Mouse (Mus musculus) CH12.LX (cell line): ENCODE results near the gene 4930415L06Rik. TPM values are rescaled to one million over a fixed set of nuclear protein-coding genes. Genes with fewer than 3 reads are reported as not detected.

Source experiments
- DNase-seq: peaks from one replicate; pipeline ENCODE4 v3.0.0-alpha.2; 2013; ENCODE audit errors: extremely low read depth
- H3K27ac ChIP-seq: 2 replicates; pipeline ENCODE4 v1.5.1; 2012; ENCODE audit warnings: low read depth, mild to moderate bottlenecking, control low read depth, moderate library complexity; ENCODE audit not compliant: insufficient read depth
- H3K27me3 ChIP-seq: replicated peaks from 2 replicates; pipeline ENCODE3; 2012; ENCODE audit warnings: inconsistent platforms
- H3K36me3 ChIP-seq, 2 experiments: replicated peaks in 1 of 2; 2 replicates each; pipeline versions ENCODE3 to v1.6.1; 2012; ENCODE audit warnings: inconsistent platforms in 1 of 2, low read length in 1 of 2, mild to moderate bottlenecking in 1 of 2, mixed read lengths in 1 of 2, moderate library complexity in 1 of 2; ENCODE audit not compliant: control insufficient read depth in 1 of 2, insufficient read depth in 1 of 2
- H3K4me1 ChIP-seq, 2 experiments: 2 replicates each; pipeline ENCODE4 v1.6.1; 2012; ENCODE audit warnings: inconsistent platforms in 1 of 2, moderate library complexity in 1 of 2; ENCODE audit not compliant: insufficient read depth in 2 of 2, control insufficient read depth in 1 of 2
- H3K4me2 ChIP-seq: 2 replicates; pipeline ENCODE4 v1.6.1; 2012; ENCODE audit warnings: low read depth, mild to moderate bottlenecking, control low read depth; ENCODE audit not compliant: poor library complexity, insufficient read depth, severe bottlenecking
- H3K4me3 ChIP-seq, 3 experiments: fragments of 150-350 bp in 1 of 3; sonication (generic) in 1 of 3; replicated peaks in 1 of 3; 2 replicates each; pipeline versions ENCODE3 to v1.5.1; 2011 to 2012; ENCODE audit warnings: low read depth in 2 of 3, low read length in 2 of 3, mild to moderate bottlenecking in 2 of 3, moderate library complexity in 2 of 3, control low read depth in 1 of 3, improper control_type of control experiment in 1 of 3, inconsistent platforms in 1 of 3, mixed read lengths in 1 of 3; ENCODE audit not compliant: poor library complexity in 1 of 3
- H3K79me2 ChIP-seq: replicated peaks from 2 replicates; pipeline ENCODE4 v1.6.1; 2012; ENCODE audit warnings: mild to moderate bottlenecking, moderate library complexity; ENCODE audit not compliant: control insufficient read depth, poor library complexity, insufficient read depth, severe bottlenecking; ENCODE audit errors: extremely low read depth
- H3K9ac ChIP-seq: 2 replicates; pipeline ENCODE4 v1.6.1; 2012; ENCODE audit warnings: low read depth, mild to moderate bottlenecking, control low read depth, moderate library complexity; ENCODE audit not compliant: insufficient read depth
- H3K9me3 ChIP-seq: replicated peaks from 2 replicates; pipeline ENCODE3; 2012; ENCODE audit warnings: low read length, inconsistent platforms, mixed read lengths
- CHD2 ChIP-seq: IDR thresholded peaks from 2 replicates; pipeline ENCODE4 v1.6.1; 2011; ENCODE audit warnings: low read length, improper control_type of control experiment
- E2F4 ChIP-seq: IDR thresholded peaks from 2 replicates; pipeline ENCODE4 v1.6.1; 2011; ENCODE audit warnings: low read depth, low read length, improper control_type of control experiment; ENCODE audit not compliant: insufficient replicate concordance
- ELF1 ChIP-seq: IDR thresholded peaks from 2 replicates; pipeline ENCODE4 v1.6.1; 2014; ENCODE audit warnings: low read depth, mild to moderate bottlenecking, inconsistent platforms, low read length, improper control_type of control experiment
- ETS1 ChIP-seq: conservative IDR thresholded peaks from 2 replicates; pipeline ENCODE4 v1.6.1; 2012; ENCODE audit warnings: low read depth, mild to moderate bottlenecking, inconsistent platforms, low read length, improper control_type of control experiment, moderate library complexity
- GABPA ChIP-seq: IDR thresholded peaks from 2 replicates; pipeline ENCODE4 v1.6.1; 2012; ENCODE audit warnings: low read depth, low read length, improper control_type of control experiment, inconsistent platforms; ENCODE audit not compliant: insufficient replicate concordance
- MAFK ChIP-seq: IDR thresholded peaks from 2 replicates; pipeline ENCODE4 v1.6.1; 2011; ENCODE audit warnings: low read length, improper control_type of control experiment; ENCODE audit not compliant: insufficient replicate concordance
- MEF2A ChIP-seq: IDR thresholded peaks from 2 replicates; pipeline ENCODE4 v1.6.1; 2014; ENCODE audit warnings: low read depth, mild to moderate bottlenecking, inconsistent platforms, low read length, improper control_type of control experiment, borderline replicate concordance
- MXI1 ChIP-seq: IDR thresholded peaks from 2 replicates; pipeline ENCODE4 v1.6.1; 2011; ENCODE audit warnings: mild to moderate bottlenecking, low read depth, low read length, improper control_type of control experiment
- MYC ChIP-seq: IDR thresholded peaks from 2 replicates; pipeline ENCODE4 v1.6.1; 2011; ENCODE audit warnings: low read depth, mild to moderate bottlenecking, improper control_type of control experiment, low read length
- NELFE ChIP-seq: IDR thresholded peaks from 2 replicates; pipeline ENCODE4 v1.6.1; 2011; ENCODE audit warnings: low read depth, low read length, improper control_type of control experiment
- NRF1 ChIP-seq: IDR thresholded peaks from 2 replicates; pipeline ENCODE4 v1.6.1; 2014; ENCODE audit warnings: low read depth, mild to moderate bottlenecking, inconsistent platforms, low read length, improper control_type of control experiment, moderate library complexity
- POLR2AphosphoS2 ChIP-seq: IDR thresholded peaks from 2 replicates; pipeline ENCODE4 v1.6.1; 2011; ENCODE audit warnings: low read depth, low read length, improper control_type of control experiment
- RCOR1 ChIP-seq: conservative IDR thresholded peaks from 2 replicates; pipeline ENCODE4 v1.6.1; 2012; ENCODE audit warnings: low read depth, mild to moderate bottlenecking, inconsistent platforms, low read length, improper control_type of control experiment
- TCF12 ChIP-seq: IDR thresholded peaks from 2 replicates; pipeline ENCODE4 v1.6.1; 2014; ENCODE audit warnings: low read depth, mild to moderate bottlenecking, inconsistent platforms, low read length, improper control_type of control experiment
- USF1 ChIP-seq: IDR thresholded peaks from 2 replicates; pipeline ENCODE4 v1.6.1; 2014; ENCODE audit warnings: low read depth, mild to moderate bottlenecking, inconsistent platforms, low read length, improper control_type of control experiment
- USF2 ChIP-seq: conservative IDR thresholded peaks from 2 replicates; pipeline ENCODE4 v1.6.1; 2011; ENCODE audit warnings: low read depth, low read length, improper control_type of control experiment
- ZC3H11A ChIP-seq: IDR thresholded peaks from 2 replicates; pipeline ENCODE4 v1.6.1; 2012; ENCODE audit warnings: low read depth, mild to moderate bottlenecking, inconsistent platforms, low read length, improper control_type of control experiment
- ZKSCAN1 ChIP-seq: IDR thresholded peaks from 2 replicates; pipeline ENCODE4 v1.6.1; 2012; ENCODE audit warnings: low read depth, inconsistent platforms, low read length, improper control_type of control experiment, borderline replicate concordance
- ZMIZ1 ChIP-seq: IDR thresholded peaks from 2 replicates; pipeline ENCODE4 v1.6.1; 2012; ENCODE audit warnings: low read depth, mild to moderate bottlenecking, inconsistent platforms, low read length, improper control_type of control experiment
- dilution Hi-C: fragments of 300-500 bp; cut with MboI; formaldehyde crosslinking; loops from 2 replicates; pipeline ENCODE4 v1.14.3; 2020; ENCODE audit warnings: low sequenced_read_pairs; ENCODE audit not compliant: extremely low pct_unique_long_range_greater_than_20kb, extremely low pct_ligation_motif_present
- in situ Hi-C: fragments of 300-500 bp; cut with MboI; formaldehyde crosslinking; loops from 3 replicates; pipeline ENCODE4 v1.14.3; 2019; ENCODE audit warnings: low sequenced_read_pairs, low pct_ligation_motif_present, low pct_unique_long_range_greater_than_20kb, mixed read lengths
- polyA plus RNA-seq: library from polyadenylated mRNA; unstranded; fragments of >175 nt; gene quantifications from 2 replicates; pipeline ENCODE4 v1.2.1, GENCODE M21; 2012; ENCODE audit warnings: low read depth; ENCODE audit not compliant: insufficient read length
- total RNA-seq, 2 experiments: library from RNA; depleted of rRNA; stranded (reverse); fragments of 300-350 nt in 1 of 2; fragments of >200 nt in 1 of 2; gene quantifications; 2 replicates each; pipeline ENCODE4 v1.2.3; 2012 to 2014

4930415L06Rik gene
- total and polyA plus RNA-seq, 3 experiments = not detected

DNA sequence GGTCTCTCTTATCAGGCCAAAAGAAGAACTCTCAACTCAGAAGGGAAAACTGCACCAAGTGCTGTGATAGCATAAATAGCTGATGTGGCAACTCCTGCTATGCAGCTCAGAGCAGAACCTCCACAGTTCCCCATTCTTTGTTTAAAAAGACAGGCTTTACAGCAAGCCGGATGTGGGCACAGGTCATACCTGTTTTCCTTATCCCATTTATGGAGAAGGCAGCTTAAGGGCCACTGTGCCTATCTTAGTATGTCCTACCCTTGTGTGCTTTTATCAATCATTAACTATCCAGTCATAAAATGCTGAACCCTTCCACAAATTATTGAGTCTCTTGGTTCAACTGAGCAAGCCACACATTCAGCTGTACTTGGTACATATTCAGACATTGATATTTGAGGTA, 27.8 kb downstream of the 4930415L06Rik start:
- Histone ChIP-seq H3K9me3 (peaks cover 4% of the 10 kb centered on the region), H3K4me2 (no peak overlapping the region), H3K36me3 (no peaks in the 10 kb centered on the region), H3K4me3 (no peak overlapping the region), H3K79me2 (no peaks in the 10 kb centered on the region), H3K9ac (no peak overlapping the region), H3K4me1 (no peaks in the 10 kb centered on the region), H3K27ac (no peak overlapping the region), H3K27me3 (no peaks in the 10 kb centered on the region)
- dilution Hi-C loops (no loop called here), in situ Hi-C loops (no loop called here)
- no peak for DNase-seq
- TF ChIP-seq E2F4 (no peak), ZC3H11A (no peak), MXI1 (no peak), GABPA (no peak), MYC (no peak), MEF2A (no peak), USF2 (no peak), ZMIZ1 (no peak), ETS1 (no peak), USF1 (no peak), ZKSCAN1 (no peak), NELFE (no peak), MAFK (no peak), RCOR1 (no peak), TCF12 (no peak), ELF1 (no peak), CHD2 (no peak), POLR2AphosphoS2 (no peak), NRF1 (no peak)

Other genes with a start within 250 kb of the 4930415L06Rik start
- gene 4932429P05Rik, start 180.6 kb downstream of the 4930415L06Rik start, total RNA-seq (2012; rRNA removed) = not detected in 2 replicates
- not detected in 2 replicates for gene 4932429P05Rik, start 180.6 kb downstream of the 4930415L06Rik start, total RNA-seq (2014; rRNA removed)
- not detected in 2 replicates for gene 4932429P05Rik, start 180.6 kb downstream of the 4930415L06Rik start, polyA plus RNA-seq